Mouse (Mus musculus) forebrain, postnatal 0 days (tissue): ENCODE results near the gene Gm10518. TPM values are rescaled to one million over a fixed set of nuclear protein-coding genes. Genes with fewer than 3 reads are reported as not detected.

Source experiments
- ATAC-seq: fragments of 200-750 bp; cut with Nextera tagmentation; 2 replicates; pipeline ENCODE4 v1.8.0; 2017; ENCODE audit warnings: mild to moderate bottlenecking, moderate library complexity
- DNase-seq: peaks from one replicate; pipeline ENCODE4 v3.0.0-alpha.2; 2015
- H3K27ac ChIP-seq: fragments of 300-500 bp; sonication (generic); 2 replicates; pipeline ENCODE4 v1.5.1; 2014; ENCODE audit warnings: low read depth, mild to moderate bottlenecking, antibody characterized with exemption, low read length, moderate library complexity, mixed read lengths
- H3K27me3 ChIP-seq: fragments of 300-500 bp; sonication (generic); 2 replicates; pipeline ENCODE4 v1.6.1; 2014; ENCODE audit warnings: mild to moderate bottlenecking, low read length, mixed read lengths; ENCODE audit not compliant: insufficient read depth
- H3K36me3 ChIP-seq: fragments of 300-500 bp; sonication (generic); 2 replicates; pipeline ENCODE4 v1.6.1; 2014; ENCODE audit warnings: mild to moderate bottlenecking, moderate library complexity; ENCODE audit not compliant: insufficient read depth
- H3K4me1 ChIP-seq: fragments of 300-500 bp; sonication (generic); 2 replicates; pipeline ENCODE4 v1.6.1; 2014; ENCODE audit warnings: antibody characterized with exemption; ENCODE audit not compliant: insufficient read depth
- H3K4me2 ChIP-seq: fragments of 300-500 bp; sonication (generic); 2 replicates; pipeline ENCODE4 v1.6.1; 2014; ENCODE audit warnings: low read depth, mild to moderate bottlenecking, moderate library complexity
- H3K4me3 ChIP-seq: fragments of 300-500 bp; sonication (generic); 2 replicates; pipeline ENCODE4 v1.5.1; 2014; ENCODE audit warnings: low read depth, low read length, mixed read lengths
- H3K9ac ChIP-seq: fragments of 300-500 bp; sonication (generic); 2 replicates; pipeline ENCODE4 v1.6.1; 2014; ENCODE audit warnings: mild to moderate bottlenecking
- H3K9me3 ChIP-seq: fragments of 300-500 bp; sonication (generic); 2 replicates; pipeline ENCODE4 v1.6.1; 2016; ENCODE audit warnings: low read length
- CTCF ChIP-seq: sonication (generic); IDR thresholded peaks from 2 replicates; pipeline ENCODE4 v1.5.1; 2016; ENCODE audit warnings: antibody characterized with exemption, control low read depth, low read depth
- WGBS: fragments of 180-500 bp; shearing (Covaris S2); extraction: QIAGEN DNeasy Blood & Tissue Kit; methylation state at CpG from one replicate; pipeline ENCODE4 v1.1.7; 2014; 5-methylcytosine and 5-hydroxymethylcytosine counted together
- polyA plus RNA-seq: library from polyadenylated mRNA; unstranded; fragments of >200 nt; fragmentation: Nextera tagmentation; extraction: Ambion mirVana; gene quantifications from 2 replicates; pipeline ENCODE4 v1.2.1, GENCODE M21; 2015
- total RNA-seq: library from RNA; depleted of rRNA; stranded (reverse); fragments of >200 nt; gene quantifications from 2 replicates; pipeline ENCODE4 v1.2.3, GENCODE M21; 2014

Gene Gm10518
- total and polyA plus RNA-seq, 2 experiments from 2014 or later, result not detected

- Histone ChIP-seq H3K9me3 (no peaks in the 10 kb centered on the region), H3K36me3 (peaks cover 58% of the 10 kb centered on the region), H3K4me1 (no peaks in the 10 kb centered on the region), H3K27ac (no peak overlapping the region), H3K4me2 (no peak overlapping the region), H3K9ac (no peak overlapping the region), H3K27me3 (no peaks in the 10 kb centered on the region), H3K4me3 (no peak overlapping the region)
- DNase-seq (no peak), ATAC-seq (no peak)
- WGBS, result 85% methylated on average over 4 of the region's 4 CpGs
- no peak for TF ChIP-seq CTCF
These were observed 15.9 kb upstream of the Gm10518 start for GRCm38 (mm10) chr1:179787281-179787680.

- Histone ChIP-seq H3K4me2 (no peak overlapping the region), H3K27me3 (no peaks in the 10 kb centered on the region), H3K27ac (no peak overlapping the region), H3K9ac (no peak overlapping the region), H3K36me3 (peaks cover 39% of the 10 kb centered on the region), H3K9me3 (no peaks in the 10 kb centered on the region), H3K4me1 (peaks cover 7% of the 10 kb centered on the region; the same call in 1 of the 2 replicates), H3K4me3 (no peak overlapping the region)
- ATAC-seq, result no peak
- TF ChIP-seq CTCF, result peak; percentile 11; the same call in 1 of the 2 replicates
- DNase-seq, result no peak
These were observed 4.4 kb upstream of the Gm10518 start for GRCm38 (mm10) chr1:179798794-179799193.

DNA sequence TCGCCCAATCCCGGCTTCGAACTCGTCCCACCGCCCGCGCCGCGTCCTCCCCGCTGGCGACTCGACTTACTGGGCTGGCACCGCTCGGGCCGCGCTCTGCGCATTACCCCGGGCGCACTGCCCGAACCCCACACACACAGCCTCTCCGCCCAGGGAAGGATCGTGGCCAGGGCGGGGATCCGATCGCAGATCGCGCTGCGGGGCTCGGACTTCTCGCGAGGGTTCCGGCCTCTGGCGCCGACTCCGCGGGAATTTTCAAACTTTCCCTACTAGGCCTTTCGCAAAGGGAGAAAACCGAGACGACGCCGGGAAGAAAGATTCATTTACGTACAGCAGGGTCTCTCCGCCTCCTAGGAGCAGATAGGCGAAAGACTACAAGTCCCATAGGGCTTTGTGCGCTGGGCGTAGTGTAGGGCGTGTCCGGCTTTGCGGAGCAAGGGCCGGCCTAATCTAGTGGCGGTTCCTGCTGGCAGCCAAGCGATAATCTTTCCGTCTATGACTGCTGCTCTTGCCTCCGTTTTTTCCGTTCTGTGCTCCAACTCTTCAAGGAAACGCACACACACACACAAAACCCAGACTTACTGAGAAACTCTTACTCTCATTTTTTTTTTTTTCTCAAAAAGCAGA is 450 bp downstream of the Gm10518 start, which contains the start of gene Ahctf1:
Gene Ahctf1, minus strand, starts transcription at position 168 of the 627 bp plus-strand sequence.
- H3K9ac ChIP-seq, result peak within 1 kb of the TSS; percentile 90
- peaks cover 5% of the 10 kb centered on the region; the same call in 1 of the 2 replicates for H3K36me3 ChIP-seq
- peak; percentile 41 for TF ChIP-seq CTCF
- no peaks in the 10 kb centered on the region for H3K9me3 ChIP-seq
- H3K27me3 ChIP-seq, result no peaks in the 10 kb centered on the region
- H3K4me3 ChIP-seq, result peak within 1 kb of the TSS; percentile 87
- peak within 1 kb of the TSS; percentile 58 for H3K4me2 ChIP-seq
- H3K4me1 ChIP-seq, result peaks cover 7% of the 10 kb centered on the region; the same call in 1 of the 2 replicates
- H3K27ac ChIP-seq, result peak within 1 kb of the TSS; percentile 95
- ATAC-seq (peak; percentile 97), DNase-seq (peak; percentile 99)
- under 1% methylated on average over 55 of the region's 56 CpGs for WGBS

DNA sequence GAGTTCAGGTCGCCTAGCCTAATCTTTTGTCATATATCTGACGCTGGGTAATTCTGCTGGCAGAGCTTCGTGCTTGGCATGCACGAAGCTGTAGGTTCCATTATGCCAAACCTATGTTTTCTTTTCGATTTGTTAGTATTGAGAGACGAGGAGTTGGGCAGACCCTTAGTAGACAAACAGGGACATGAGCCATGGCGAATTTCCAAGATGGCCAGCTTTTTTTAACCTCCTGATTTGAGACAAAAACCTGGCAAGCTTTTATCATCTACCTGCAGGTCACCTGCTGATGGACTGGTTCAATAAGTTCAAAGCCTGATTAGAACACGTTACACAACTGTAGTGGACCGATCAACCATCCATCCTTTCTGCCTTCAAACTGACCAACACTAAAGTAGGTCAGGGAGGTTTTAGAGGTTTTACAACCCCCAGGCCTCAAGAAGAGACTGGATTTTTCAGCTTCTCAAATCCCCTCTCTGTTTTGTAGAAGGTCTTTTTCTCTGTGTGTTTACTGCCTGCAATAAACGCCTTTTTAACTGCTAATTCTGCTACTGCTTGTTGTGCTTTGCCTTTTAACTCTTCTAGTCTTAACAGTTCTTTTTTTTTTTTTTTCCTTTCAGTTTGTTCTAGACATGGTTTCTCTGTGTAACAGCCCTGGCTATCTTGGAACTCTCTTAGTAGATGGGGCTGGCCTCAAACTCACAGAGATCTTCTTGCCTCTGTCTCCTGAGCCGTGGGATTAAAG is 1.1 kb downstream of the Gm10518 start:
- no peak for DNase-seq
- 35% methylated on average over 11 of the region's 11 CpGs for whole genome bisulfite sequencing
- no peak for ATAC-seq

DNA sequence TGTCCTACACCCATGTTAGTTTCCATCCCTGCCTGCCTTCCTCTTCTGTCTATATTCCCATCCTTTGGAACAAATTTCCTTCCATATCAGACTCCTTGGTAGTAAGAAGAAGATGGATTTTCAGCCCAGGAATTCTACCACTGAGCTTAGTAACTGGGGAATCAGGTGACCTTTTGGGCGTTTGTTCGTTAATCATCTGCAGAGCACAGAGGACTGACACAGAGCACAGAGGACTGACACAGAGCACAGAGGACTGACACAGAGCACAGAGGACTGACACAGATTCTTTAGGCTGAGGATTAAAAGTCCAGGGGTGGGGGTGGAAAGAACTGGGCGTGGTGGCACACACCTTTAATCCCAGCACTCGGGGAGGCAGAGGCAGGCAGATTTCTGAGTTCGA is 2.6 kb downstream of the Gm10518 start:
- peaks cover 7% of the 10 kb centered on the region; the same call in 1 of the 2 replicates for H3K4me1 ChIP-seq
- ATAC-seq, result no peak
- no peak for DNase-seq
- no peaks in the 10 kb centered on the region for H3K27me3 ChIP-seq
- H3K4me3 ChIP-seq, result no peak overlapping the region
- no peak overlapping the region for H3K27ac ChIP-seq
- WGBS, result 82% methylated on average over 5 of the region's 5 CpGs
- H3K36me3 ChIP-seq, result no peaks in the 10 kb centered on the region
- no peak overlapping the region for H3K4me2 ChIP-seq
- no peak overlapping the region for H3K9ac ChIP-seq
- no peak for TF ChIP-seq CTCF
- no peaks in the 10 kb centered on the region for H3K9me3 ChIP-seq

More for the DNA sequence above, 1.1 kb downstream of the Gm10518 start:
- H3K27me3 ChIP-seq, result no peaks in the 10 kb centered on the region
- peak overlapping the region; percentile 87 for H3K4me3 ChIP-seq
- no peak for TF ChIP-seq CTCF
- H3K9ac ChIP-seq, result peak overlapping the region; percentile 3; the same call in 1 of the 2 replicates
- no peaks in the 10 kb centered on the region for H3K36me3 ChIP-seq
- H3K4me2 ChIP-seq, result peak overlapping the region; percentile 45
- H3K9me3 ChIP-seq, result no peaks in the 10 kb centered on the region
- peak overlapping the region; percentile 22 for H3K27ac ChIP-seq
- H3K4me1 ChIP-seq, result peaks cover 7% of the 10 kb centered on the region; the same call in 1 of the 2 replicates

DNA sequence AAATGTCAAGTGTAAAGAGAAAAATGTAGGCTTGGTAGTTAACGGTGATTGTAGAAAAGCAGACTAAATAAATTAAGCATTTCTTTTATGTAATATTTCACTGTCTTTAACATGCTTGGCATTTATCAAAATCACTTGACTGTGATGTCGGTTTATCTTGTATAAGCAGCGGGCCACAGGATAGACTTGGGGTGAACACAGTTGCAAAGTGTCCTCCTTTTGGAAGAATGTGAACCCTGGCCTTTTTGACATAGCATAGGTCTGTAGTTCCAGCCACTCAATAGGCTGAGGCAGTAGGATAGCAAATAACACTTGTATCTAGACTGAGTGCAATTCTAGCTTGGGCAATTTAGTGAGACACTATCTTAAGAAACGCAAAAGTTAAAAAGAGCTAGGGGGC is 4.3 kb downstream of the Gm10518 start:
- Histone ChIP-seq H3K9ac (no peak overlapping the region), H3K27ac (no peak overlapping the region), H3K4me1 (no peaks in the 10 kb centered on the region), H3K9me3 (no peaks in the 10 kb centered on the region), H3K36me3 (no peaks in the 10 kb centered on the region), H3K27me3 (no peaks in the 10 kb centered on the region), H3K4me3 (no peak overlapping the region), H3K4me2 (no peak overlapping the region)
- no peak for TF ChIP-seq CTCF
- no peak for ATAC-seq
- 85% methylated on average over 4 of the region's 4 CpGs for WGBS
- no peak for DNase-seq

GRCm38 (mm10) chr1:179808300-179808699 is 5.1 kb downstream of the Gm10518 start:
- no peaks in the 10 kb centered on the region for H3K9me3 ChIP-seq
- no peak overlapping the region for H3K4me3 ChIP-seq
- no peak overlapping the region for H3K4me2 ChIP-seq
- no peak for ATAC-seq
- no peak for TF ChIP-seq CTCF
- H3K27ac ChIP-seq, result no peak overlapping the region
- no peaks in the 10 kb centered on the region for H3K27me3 ChIP-seq
- H3K9ac ChIP-seq, result no peak overlapping the region
- no peak for DNase-seq
- H3K36me3 ChIP-seq, result no peaks in the 10 kb centered on the region
- H3K4me1 ChIP-seq, result no peaks in the 10 kb centered on the region
- 81% methylated on average over 3 of the region's 3 CpGs for WGBS
